Mouse (Mus musculus): ENCODE data around the gene Aup1.

The Aup1 gene

DNA sequence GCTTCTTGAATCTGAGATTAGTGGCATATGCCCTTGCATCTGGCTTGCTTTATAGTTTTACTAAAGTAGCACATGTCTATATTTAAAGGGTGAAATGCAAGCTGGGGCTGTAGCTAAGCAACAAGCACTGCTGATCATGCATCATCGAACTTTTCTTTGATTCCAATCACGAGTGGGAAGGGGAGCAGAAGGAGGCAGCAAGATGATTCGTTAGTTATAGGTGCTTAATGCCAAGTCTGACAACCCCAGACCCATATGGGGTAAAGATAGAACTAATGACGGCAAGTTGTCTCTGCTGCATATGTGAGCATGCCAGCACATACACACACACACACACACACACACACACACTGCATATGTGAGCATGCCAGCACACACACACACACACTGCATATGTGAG lies 49.8 kb downstream of the Aup1 start:
- no peak for DNase-seq (ENCODE audit: low read depth, low spot score)

Data from retina, adult 2 months (tissue).